Mouse (Mus musculus): ENCODE data around the gene Ugt1a7c. TPM values are rescaled to one million over a fixed set of nuclear protein-coding genes. Genes with fewer than 3 reads are reported as not detected.
"Not testable (repeated sequence)": the region's sequence is repeated elsewhere in the genome, so short reads cannot be mapped to it uniquely, and the experiment has no call there.

Ugt1a7c gene
- polyA plus RNA-seq, 1 experiment from 2014 or later = 0.79 TPM

DNA sequence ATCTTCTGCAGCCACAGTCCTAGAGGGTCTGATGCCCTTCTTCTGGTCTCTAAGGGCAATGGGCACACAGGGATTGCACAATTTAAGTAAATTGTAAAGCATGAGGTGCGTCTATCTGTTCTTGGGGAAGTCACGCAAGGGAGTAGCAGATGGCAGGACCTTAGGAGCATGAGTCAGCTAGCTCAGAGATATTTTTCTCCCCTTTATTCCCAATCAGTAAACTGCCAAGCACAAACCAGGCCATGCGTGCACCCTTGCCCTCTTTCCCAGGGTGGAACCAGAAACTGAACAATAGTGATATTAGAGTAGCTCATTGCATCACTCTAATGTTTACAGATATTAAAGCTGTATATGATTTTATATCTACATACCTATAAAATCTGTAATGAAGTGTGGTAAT is 3.7 kb downstream of the Ugt1a7c start:
- WGBS = 96% methylated on average over 3 of the region's 3 CpGs
- H3K4me1 ChIP-seq; H3K27me3 ChIP-seq (replicated peaks); H3K9me3 ChIP-seq; ATAC-seq (ENCODE audit: low FRiP score, low read depth); H3K9ac ChIP-seq; H3K4me3 ChIP-seq; H3K27ac ChIP-seq; H3K36me3 ChIP-seq; H3K4me2 ChIP-seq (replicated peaks): not testable (repeated sequence)

DNA sequence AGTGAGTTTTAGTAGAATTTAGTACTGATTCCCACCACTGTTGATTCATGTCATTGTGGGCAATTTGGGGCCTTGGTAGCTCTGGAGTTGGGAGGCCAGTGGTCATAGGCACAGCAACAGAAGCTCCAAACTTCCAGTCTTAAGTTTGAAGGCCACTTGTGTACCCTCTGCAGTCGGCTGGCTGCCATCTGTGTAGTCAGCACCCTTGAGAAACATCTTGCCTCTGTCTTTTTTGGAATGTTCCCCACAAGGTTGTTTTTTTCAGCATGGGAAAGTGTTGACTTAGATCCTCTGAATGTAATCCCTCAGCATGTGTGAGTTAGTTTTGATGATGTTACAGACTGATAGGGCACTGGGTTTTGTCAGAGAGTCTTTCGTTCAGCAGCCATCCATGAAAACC is 4.8 kb downstream of the Ugt1a7c start:
- H3K4me3 ChIP-seq, H3K9ac ChIP-seq: not testable (repeated sequence)

DNA sequence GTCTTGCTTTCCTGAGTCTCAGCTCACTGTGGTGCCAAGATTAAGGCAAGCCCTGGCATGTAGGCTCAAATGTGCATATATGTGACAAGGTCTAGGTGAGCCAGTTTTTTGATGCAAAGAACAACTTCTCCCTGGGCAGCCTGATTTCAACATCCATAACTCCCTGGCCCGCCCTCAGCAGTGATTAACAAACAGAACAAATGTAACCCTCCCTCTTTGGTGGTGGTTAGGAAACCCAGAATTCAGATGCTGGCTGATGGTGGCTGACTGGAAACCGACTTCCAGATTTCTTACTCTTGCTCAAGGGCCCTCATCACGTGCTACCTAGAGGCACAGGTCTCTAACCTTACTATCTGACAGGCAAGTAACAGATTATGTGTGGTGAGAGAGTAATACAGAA is 8.2 kb downstream of the Ugt1a7c start, which contains the start of gene Ugt1a6b:
Gene Ugt1a6b (plus strand): TSS at position 234 of the 400 bp plus-strand sequence.
- not testable (repeated sequence) for H3K4me1 ChIP-seq; H3K9me3 ChIP-seq; H3K4me2 ChIP-seq (replicated peaks); H3K27ac ChIP-seq; H3K27me3 ChIP-seq (replicated peaks); ATAC-seq (ENCODE audit: low FRiP score, low read depth); H3K9ac ChIP-seq; H3K36me3 ChIP-seq; H3K4me3 ChIP-seq
- WGBS = 79% methylated on average over 3 of the region's 3 CpGs

More for the DNA sequence above, 4.8 kb downstream of the Ugt1a7c start:
- H3K36me3 ChIP-seq; H3K4me2 ChIP-seq (replicated peaks); ATAC-seq (ENCODE audit: low FRiP score, low read depth); H3K9me3 ChIP-seq; H3K4me1 ChIP-seq; H3K27me3 ChIP-seq (replicated peaks); H3K27ac ChIP-seq: not testable (repeated sequence)
- 76% methylated on average over 2 of the region's 2 CpGs for WGBS

DNA sequence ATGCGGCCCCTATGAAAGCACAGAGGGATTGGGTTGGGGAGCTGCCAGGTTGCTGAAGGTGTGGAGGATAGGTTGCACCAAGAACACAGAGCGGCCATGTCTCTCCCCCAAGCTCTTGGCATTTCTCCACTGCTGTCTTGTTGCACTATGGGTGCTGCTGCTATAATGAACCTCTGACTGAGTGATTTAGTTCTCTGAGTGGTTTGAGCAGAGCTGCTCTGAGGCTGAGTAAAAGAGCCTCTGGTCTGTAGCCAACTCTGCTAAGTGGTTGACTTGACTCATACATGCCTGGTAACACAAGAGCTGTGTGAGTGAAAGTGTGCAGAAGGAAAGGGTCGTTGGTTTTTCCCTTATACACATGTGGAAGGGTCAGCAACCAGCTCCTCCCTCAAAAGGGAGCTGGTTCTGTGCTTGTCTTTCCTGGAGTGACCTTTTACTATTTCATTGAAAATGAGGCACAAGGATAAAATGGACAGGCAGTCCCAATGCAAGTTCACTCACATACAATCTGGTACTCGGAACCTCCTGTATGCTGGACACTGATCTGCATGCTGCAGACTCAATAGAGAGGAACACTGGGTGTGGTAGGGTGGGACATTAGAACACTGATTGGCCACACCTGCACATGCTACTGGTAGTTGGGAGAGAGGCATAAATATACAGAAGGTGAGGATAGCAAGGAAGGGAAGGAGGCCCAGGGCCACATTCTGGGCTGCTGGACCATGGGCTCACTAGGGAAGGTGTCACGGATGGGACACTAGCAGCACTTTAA is 9.0 kb downstream of the Ugt1a7c start:
- 86% methylated on average over 5 of the region's 5 CpGs for WGBS
- H3K9me3 ChIP-seq; H3K27ac ChIP-seq; H3K4me2 ChIP-seq (replicated peaks); H3K9ac ChIP-seq; H3K36me3 ChIP-seq; H3K4me3 ChIP-seq; ATAC-seq (ENCODE audit: low FRiP score, low read depth); H3K27me3 ChIP-seq (replicated peaks); H3K4me1 ChIP-seq: not testable (repeated sequence)

DNA sequence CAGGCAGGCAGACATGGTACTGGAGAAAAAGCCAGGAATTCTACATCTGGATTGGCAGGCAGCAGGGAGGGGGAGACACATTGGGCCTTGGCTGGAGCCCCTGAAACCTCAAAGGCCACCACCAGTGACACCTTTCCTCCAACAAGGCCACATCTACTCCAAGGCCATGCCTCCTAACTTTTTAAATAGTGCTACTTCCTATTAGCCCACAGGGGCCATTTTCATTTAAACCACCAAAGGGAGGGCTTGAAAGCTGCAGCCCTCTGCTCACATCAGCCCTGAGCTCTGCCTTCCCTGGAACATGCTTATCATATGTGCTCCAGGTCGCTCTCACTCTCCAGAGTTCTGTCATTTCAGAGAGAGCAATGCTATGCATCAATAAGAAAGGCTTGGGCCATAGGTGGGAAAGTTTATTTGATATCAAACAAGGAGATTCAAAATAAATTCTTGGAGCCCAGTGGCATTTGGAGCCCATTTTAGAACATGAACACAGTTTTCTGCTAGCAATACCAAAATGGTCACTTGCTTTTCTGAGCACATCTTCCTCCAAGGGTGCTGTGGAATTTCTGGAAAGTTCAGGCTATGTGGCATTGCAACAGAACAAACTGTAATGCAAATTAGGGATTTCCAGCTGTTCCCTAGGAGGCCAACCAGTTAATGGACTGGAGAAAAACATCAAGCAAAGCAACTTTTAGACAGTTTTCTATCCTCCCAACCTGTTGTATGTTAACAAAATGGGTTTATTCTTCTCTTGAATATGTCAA is 10.0 kb downstream of the Ugt1a7c start:
- no peaks in the 10 kb centered on the region for H3K4me1 ChIP-seq
- WGBS = 84% methylated on average over 1 of the region's 1 CpGs

DNA sequence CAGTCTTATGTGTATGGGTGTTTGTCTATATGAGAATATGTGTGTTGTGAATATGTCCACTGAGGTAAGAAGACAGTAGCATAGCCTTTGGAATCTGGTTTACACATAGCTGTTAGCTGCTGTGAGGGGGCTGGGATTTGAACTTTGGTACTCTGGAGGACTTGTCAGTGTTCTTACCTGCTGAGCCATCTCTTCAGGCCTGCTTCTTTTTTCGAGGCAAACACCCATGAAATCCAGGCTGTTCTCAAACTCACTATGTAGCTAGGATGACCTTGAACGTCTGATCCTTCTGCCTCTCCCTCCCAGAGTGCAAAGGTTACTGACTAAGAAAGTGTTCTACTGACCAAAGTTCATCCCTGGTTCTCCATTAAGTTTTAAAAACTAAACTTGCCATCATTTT is 10.8 kb downstream of the Ugt1a7c start:
- H3K27me3 ChIP-seq (replicated peaks) = no peaks in the 10 kb centered on the region
- H3K27ac ChIP-seq = no peak overlapping the region
- 68% methylated on average over 2 of the region's 2 CpGs for WGBS
- no peak for ATAC-seq (ENCODE audit: low FRiP score, low read depth)
- H3K9ac ChIP-seq = no peak overlapping the region
- H3K36me3 ChIP-seq = no peaks in the 10 kb centered on the region
- H3K9me3 ChIP-seq = no peaks in the 10 kb centered on the region
- H3K4me3 ChIP-seq = no peak overlapping the region
- no peak overlapping the region for H3K4me2 ChIP-seq (replicated peaks)
- H3K4me1 ChIP-seq = no peaks in the 10 kb centered on the region

More for the DNA sequence above, 10.0 kb downstream of the Ugt1a7c start:
- Histone ChIP-seq H3K36me3 (no peaks in the 10 kb centered on the region), H3K27me3 (replicated peaks) (no peaks in the 10 kb centered on the region), H3K9ac (no peak overlapping the region), H3K27ac (no peak overlapping the region), H3K4me3 (no peak overlapping the region), H3K9me3 (no peaks in the 10 kb centered on the region), H3K4me2 (replicated peaks) (no peak overlapping the region)
- ATAC-seq (ENCODE audit: low FRiP score, low read depth) = no peak

DNA sequence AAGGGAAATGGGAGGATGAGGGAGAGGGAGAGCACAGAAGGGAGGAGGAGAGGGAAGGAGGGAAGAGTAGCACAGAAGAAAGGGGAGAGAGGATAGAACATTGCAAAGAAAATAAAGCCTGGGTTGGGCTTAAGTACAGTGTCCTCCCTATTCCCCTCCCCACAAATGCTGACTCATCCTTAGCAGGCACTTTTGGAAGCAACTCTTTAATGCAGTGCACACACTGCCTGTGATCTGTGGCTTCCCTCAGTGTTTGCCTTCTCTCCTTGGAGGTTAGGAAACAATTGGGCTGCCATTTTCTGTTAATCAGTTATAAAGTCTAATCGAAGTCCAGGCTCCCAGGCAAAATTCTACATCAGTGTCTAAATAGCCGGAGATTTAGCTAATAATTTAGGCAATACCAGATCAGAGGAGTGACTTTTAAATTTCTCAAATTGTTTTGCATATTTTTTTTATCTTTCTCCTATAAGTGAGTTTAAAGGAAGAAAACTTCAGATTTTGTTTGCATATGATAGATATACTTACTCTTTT is 14.2 kb downstream of the Ugt1a7c start:
- H3K4me2 ChIP-seq (replicated peaks) = not testable (repeated sequence)

DNA sequence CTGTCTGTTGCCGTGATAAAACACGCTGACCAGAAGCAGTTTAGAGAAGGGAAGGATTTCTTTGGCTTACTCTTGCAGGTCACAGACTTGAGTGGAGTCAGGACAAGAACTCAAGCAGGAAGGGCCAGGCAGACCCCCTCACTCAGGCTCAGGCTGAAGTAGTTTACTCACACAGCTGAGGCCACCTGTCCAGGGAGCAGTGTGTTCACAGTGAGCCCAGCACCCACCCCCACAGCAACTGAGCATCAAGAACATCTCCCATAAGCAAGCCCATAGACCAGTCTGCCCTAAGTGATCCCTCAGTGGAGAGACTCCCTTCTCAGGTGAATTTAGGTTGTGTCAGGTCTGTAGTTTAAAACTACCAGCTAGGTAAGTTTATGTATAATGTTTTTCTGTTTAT is 14.7 kb downstream of the Ugt1a7c start:
- not testable (repeated sequence) for H3K9me3 ChIP-seq; H3K36me3 ChIP-seq; H3K27ac ChIP-seq; H3K27me3 ChIP-seq (replicated peaks); H3K4me1 ChIP-seq; H3K4me2 ChIP-seq (replicated peaks); H3K9ac ChIP-seq; H3K4me3 ChIP-seq; ATAC-seq (ENCODE audit: low FRiP score, low read depth)
- 79% methylated on average over 2 of the region's 2 CpGs for WGBS

More for the DNA sequence above, 14.2 kb downstream of the Ugt1a7c start:
- WGBS = 83% methylated on average over 2 of the region's 2 CpGs
- H3K9me3 ChIP-seq; H3K4me3 ChIP-seq; H3K4me1 ChIP-seq; H3K9ac ChIP-seq; H3K27ac ChIP-seq; ATAC-seq (ENCODE audit: low FRiP score, low read depth); H3K36me3 ChIP-seq; H3K27me3 ChIP-seq (replicated peaks): not testable (repeated sequence)

DNA sequence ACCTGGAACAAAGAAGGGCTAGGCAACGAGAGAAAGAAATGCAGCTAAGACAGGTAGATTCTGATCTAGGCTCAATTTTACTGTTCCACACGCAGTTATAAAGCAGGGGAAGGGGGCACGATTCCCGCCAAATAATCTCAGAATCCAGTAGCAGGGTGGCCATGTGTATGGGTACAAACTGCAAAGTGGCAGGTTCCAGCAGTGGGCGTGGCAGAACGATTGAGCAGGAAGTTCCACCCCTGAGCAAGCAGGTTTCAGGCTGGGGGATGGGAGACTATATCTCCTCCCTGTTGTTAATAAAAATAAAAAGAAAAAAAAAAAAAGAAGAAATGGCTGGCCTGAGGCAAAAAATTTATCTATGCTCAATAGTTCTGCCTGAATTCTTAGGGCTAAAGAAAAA is 17.9 kb downstream of the Ugt1a7c start:
- not testable (repeated sequence) for H3K4me2 ChIP-seq (replicated peaks); H3K27me3 ChIP-seq (replicated peaks); H3K9ac ChIP-seq; H3K4me3 ChIP-seq; H3K4me1 ChIP-seq; H3K27ac ChIP-seq; H3K9me3 ChIP-seq; ATAC-seq (ENCODE audit: low FRiP score, low read depth); H3K36me3 ChIP-seq
- 94% methylated on average over 6 of the region's 6 CpGs for WGBS

DNA sequence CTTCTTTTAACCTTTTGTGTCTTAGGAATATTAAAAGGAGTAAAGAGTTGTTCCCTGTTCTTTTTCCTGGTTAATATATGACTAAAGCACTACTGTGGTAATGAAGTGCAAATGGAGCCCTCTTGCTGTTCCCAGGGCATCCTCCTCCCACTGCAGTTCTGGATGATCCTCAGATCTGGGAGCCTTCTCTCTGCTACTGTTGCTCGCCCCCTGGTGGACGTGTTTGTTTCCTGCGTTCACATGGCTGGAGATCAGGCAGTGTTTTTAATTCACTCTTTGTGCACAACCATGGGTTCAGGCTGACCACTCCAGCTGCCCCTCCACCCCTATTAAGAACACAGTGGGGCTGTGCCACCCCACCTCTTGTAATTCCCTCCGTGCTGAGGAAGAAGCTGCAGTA is 25.7 kb downstream of the Ugt1a7c start:
- not testable (repeated sequence) for H3K9me3 ChIP-seq; H3K27ac ChIP-seq; H3K9ac ChIP-seq; H3K4me3 ChIP-seq; H3K4me1 ChIP-seq; H3K36me3 ChIP-seq; ATAC-seq (ENCODE audit: low FRiP score, low read depth); H3K27me3 ChIP-seq (replicated peaks); H3K4me2 ChIP-seq (replicated peaks)
- WGBS = 21% methylated on average over 4 of the region's 4 CpGs

DNA sequence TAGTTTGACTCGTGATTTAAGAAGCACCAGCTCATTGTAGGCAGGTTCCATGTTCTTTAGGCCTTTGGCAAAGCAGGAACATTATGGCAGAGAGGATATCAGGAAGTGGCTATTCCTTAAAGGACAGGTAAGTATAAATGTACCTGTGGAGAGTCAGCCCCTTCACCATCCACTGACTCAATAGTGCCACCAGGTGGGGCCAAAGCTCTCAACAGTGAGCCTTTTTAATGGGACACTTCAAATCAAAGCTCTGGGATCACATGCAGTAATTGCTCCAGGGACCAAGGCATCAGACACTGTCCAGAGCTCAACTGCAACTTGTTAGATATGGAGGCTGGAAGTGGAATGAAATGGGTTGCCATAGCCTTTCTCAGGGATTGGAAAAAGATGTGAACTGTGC is 26.7 kb downstream of the Ugt1a7c start:
- not testable (repeated sequence) for H3K9me3 ChIP-seq; ATAC-seq (ENCODE audit: low FRiP score, low read depth); H3K4me2 ChIP-seq (replicated peaks); H3K4me1 ChIP-seq; H3K9ac ChIP-seq; H3K36me3 ChIP-seq; H3K27ac ChIP-seq; H3K4me3 ChIP-seq; H3K27me3 ChIP-seq (replicated peaks)
- WGBS = no CpG with 5 or more reads among the region's 1 CpGs

DNA sequence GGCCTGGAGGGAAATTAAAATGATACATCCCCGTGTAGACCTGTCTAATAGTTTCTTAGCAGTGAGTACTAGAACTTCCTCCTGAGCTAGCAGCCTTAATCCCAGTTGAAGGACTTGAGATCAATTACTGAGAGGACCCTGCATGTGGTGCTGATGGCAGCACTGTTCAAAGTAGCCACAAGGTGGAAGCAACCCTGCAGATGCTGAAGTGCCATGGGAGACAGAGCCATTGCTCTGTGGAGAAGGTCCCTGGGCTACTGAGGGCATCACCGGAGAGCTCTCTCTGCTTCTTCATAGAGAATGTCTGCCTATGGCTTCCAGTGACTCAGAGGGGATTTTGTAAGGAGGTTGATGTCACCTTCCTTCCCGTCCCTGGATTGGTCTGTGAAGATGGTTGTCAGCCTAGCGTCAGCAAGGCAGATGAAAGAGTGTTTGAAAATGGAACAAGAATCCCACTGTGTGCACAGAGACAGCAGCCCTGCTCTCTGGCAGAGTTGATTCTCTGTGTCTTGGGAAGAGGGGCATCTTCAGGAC is 31.0 kb downstream of the Ugt1a7c start:
- 85% methylated on average over 4 of the region's 4 CpGs for WGBS
- H3K27ac ChIP-seq; H3K4me3 ChIP-seq; H3K27me3 ChIP-seq (replicated peaks); H3K36me3 ChIP-seq; H3K9me3 ChIP-seq; H3K4me2 ChIP-seq (replicated peaks); H3K9ac ChIP-seq; H3K4me1 ChIP-seq; ATAC-seq (ENCODE audit: low FRiP score, low read depth): not testable (repeated sequence)

Data from neural tube, embryonic 12.5 days (tissue).